Mouse (Mus musculus): ENCODE measurements around the gene Itsn1. TPM values are rescaled to one million over a fixed set of nuclear protein-coding genes. Genes with fewer than 3 reads are reported as not detected.

The Itsn1 gene
- polyA plus RNA-seq, 1 experiment from 2014 or later: 62.7 TPM

GRCm38 (mm10) chr16:91702771-91703188 is 26.3 kb upstream of the Itsn1 start:
- WGBS: 54% methylated on average over 3 of the region's 3 CpGs
- no peaks in the 10 kb centered on the region for H3K4me1 ChIP-seq (replicated peaks)
- no peak overlapping the region for H3K9ac ChIP-seq (replicated peaks)
- ATAC-seq: no peak
- H3K4me3 ChIP-seq (replicated peaks): no peak overlapping the region
- H3K9me3 ChIP-seq: no peaks in the 10 kb centered on the region
- H3K27ac ChIP-seq: no peak overlapping the region
- peaks cover 77% of the 10 kb centered on the region for H3K36me3 ChIP-seq
- no peaks in the 10 kb centered on the region for H3K27me3 ChIP-seq
- H3K4me2 ChIP-seq (replicated peaks): no peak overlapping the region

- Histone ChIP-seq H3K36me3 (peaks cover 81% of the 10 kb centered on the region), H3K27ac (no peak overlapping the region), H3K4me3 (replicated peaks) (no peak overlapping the region), H3K27me3 (no peaks in the 10 kb centered on the region), H3K9ac (replicated peaks) (no peak overlapping the region), H3K4me2 (replicated peaks) (no peak overlapping the region), H3K4me1 (replicated peaks) (no peaks in the 10 kb centered on the region), H3K9me3 (no peaks in the 10 kb centered on the region)
- ATAC-seq: no peak
- WGBS: 85% methylated on average over 14 of the region's 14 CpGs
These were observed 24.3 kb upstream of the Itsn1 start for GRCm38 (mm10) chr16:91704603-91705340.

GRCm38 (mm10) chr16:91710241-91710640 is 18.8 kb upstream of the Itsn1 start:
- no peak overlapping the region for H3K9ac ChIP-seq (replicated peaks)
- no peaks in the 10 kb centered on the region for H3K9me3 ChIP-seq
- H3K4me1 ChIP-seq (replicated peaks): no peaks in the 10 kb centered on the region
- H3K27me3 ChIP-seq: no peaks in the 10 kb centered on the region
- no peak overlapping the region for H3K27ac ChIP-seq
- H3K4me2 ChIP-seq (replicated peaks): no peak overlapping the region
- ATAC-seq: no peak
- no peak overlapping the region for H3K4me3 ChIP-seq (replicated peaks)
- peaks cover 88% of the 10 kb centered on the region for H3K36me3 ChIP-seq
- WGBS: 96% methylated on average over 7 of the region's 7 CpGs

GRCm38 (mm10) chr16:91716927-91717349 is 12.1 kb upstream of the Itsn1 start:
- H3K36me3 ChIP-seq: peaks cover 71% of the 10 kb centered on the region
- WGBS: 87% methylated on average over 11 of the region's 11 CpGs
- no peak for ATAC-seq

GRCm38 (mm10) chr16:91717399-91717798 is 11.7 kb upstream of the Itsn1 start:
- Histone ChIP-seq H3K27ac (no peak overlapping the region), H3K36me3 (peaks cover 67% of the 10 kb centered on the region), H3K9ac (replicated peaks) (no peak overlapping the region), H3K4me1 (replicated peaks) (peaks cover 1% of the 10 kb centered on the region; the same call in 1 of the 2 replicates), H3K4me2 (replicated peaks) (no peak overlapping the region), H3K27me3 (no peaks in the 10 kb centered on the region), H3K4me3 (replicated peaks) (no peak overlapping the region), H3K9me3 (no peaks in the 10 kb centered on the region)
- WGBS: 87% methylated on average over 4 of the region's 4 CpGs
- no peak for ATAC-seq

More at GRCm38 (mm10) chr16:91716927-91717349, 12.1 kb upstream of the Itsn1 start:
- Histone ChIP-seq H3K27me3 (no peaks in the 10 kb centered on the region), H3K4me3 (replicated peaks) (no peak overlapping the region), H3K4me1 (replicated peaks) (no peaks in the 10 kb centered on the region), H3K4me2 (replicated peaks) (no peak overlapping the region), H3K27ac (no peak overlapping the region), H3K9ac (replicated peaks) (no peak overlapping the region), H3K9me3 (no peaks in the 10 kb centered on the region)

- H3K9ac ChIP-seq (replicated peaks): no peak overlapping the region
- H3K4me3 ChIP-seq (replicated peaks): no peak overlapping the region
- H3K27me3 ChIP-seq: no peaks in the 10 kb centered on the region
- peaks cover 31% of the 10 kb centered on the region for H3K36me3 ChIP-seq
- no peak for ATAC-seq
- peaks cover 24% of the 10 kb centered on the region for H3K4me1 ChIP-seq (replicated peaks)
- WGBS: 36% methylated on average over 3 of the region's 3 CpGs
- no peak overlapping the region for H3K27ac ChIP-seq
- no peaks in the 10 kb centered on the region for H3K9me3 ChIP-seq
- no peak overlapping the region for H3K4me2 ChIP-seq (replicated peaks)
These were observed 4.8 kb upstream of the Itsn1 start for GRCm38 (mm10) chr16:91724247-91724646.

- WGBS: 90% methylated on average over 15 of the region's 15 CpGs
- Histone ChIP-seq H3K9ac (replicated peaks) (peak overlapping the region; percentile 73), H3K4me2 (replicated peaks) (peak overlapping the region; percentile 74), H3K27ac (peak overlapping the region; percentile 97; the same call in 1 of the 2 replicates), H3K4me3 (replicated peaks) (peak overlapping the region; percentile 95), H3K36me3 (peaks cover 12% of the 10 kb centered on the region; the same call in 1 of the 2 replicates), H3K4me1 (replicated peaks) (peaks cover 41% of the 10 kb centered on the region), H3K27me3 (no peaks in the 10 kb centered on the region), H3K9me3 (no peaks in the 10 kb centered on the region)
- no peak for ATAC-seq
These were observed 1.6 kb upstream of the Itsn1 start for GRCm38 (mm10) chr16:91727433-91727832.

- no peaks in the 10 kb centered on the region for H3K9me3 ChIP-seq
- H3K36me3 ChIP-seq: peaks cover 12% of the 10 kb centered on the region; the same call in 1 of the 2 replicates
- peak within 1 kb of the TSS; percentile 74 for H3K4me2 ChIP-seq (replicated peaks)
- H3K4me1 ChIP-seq (replicated peaks): peaks cover 39% of the 10 kb centered on the region
- peak within 1 kb of the TSS; percentile 97 for H3K27ac ChIP-seq
- peak within 1 kb of the TSS; percentile 97 for H3K9ac ChIP-seq (replicated peaks)
- H3K4me3 ChIP-seq (replicated peaks): peak within 1 kb of the TSS; percentile 95
- WGBS: 1% methylated on average over 46 of the region's 46 CpGs
- no peaks in the 10 kb centered on the region for H3K27me3 ChIP-seq
- ATAC-seq: peak; percentile 96
These were observed 687 bp upstream of the Itsn1 start, which contains the start of gene Cryzl1 for GRCm38 (mm10) chr16:91728123-91729065. TSS of gene Cryzl1 (minus strand) at chr16:91728975.

GRCm38 (mm10) chr16:91729821-91730441 is 850 bp downstream of the Itsn1 start:
- H3K4me3 ChIP-seq (replicated peaks): peak overlapping the region; percentile 95
- no peaks in the 10 kb centered on the region for H3K9me3 ChIP-seq
- H3K36me3 ChIP-seq: peaks cover 1% of the 10 kb centered on the region; the same call in 1 of the 2 replicates
- H3K9ac ChIP-seq (replicated peaks): peak overlapping the region; percentile 97
- WGBS: under 1% methylated on average over 44 of the region's 44 CpGs
- H3K27me3 ChIP-seq: no peaks in the 10 kb centered on the region
- peaks cover 49% of the 10 kb centered on the region for H3K4me1 ChIP-seq (replicated peaks)
- H3K27ac ChIP-seq: peak overlapping the region; percentile 97
- H3K4me2 ChIP-seq (replicated peaks): peak overlapping the region; percentile 72
- ATAC-seq: no peak

GRCm38 (mm10) chr16:91730446-91730845 is 1.4 kb downstream of the Itsn1 start:
- Histone ChIP-seq H3K4me3 (replicated peaks) (peak overlapping the region; percentile 95), H3K36me3 (no peaks in the 10 kb centered on the region), H3K4me1 (replicated peaks) (peaks cover 55% of the 10 kb centered on the region), H3K4me2 (replicated peaks) (peak overlapping the region; percentile 72), H3K9me3 (no peaks in the 10 kb centered on the region), H3K27me3 (no peaks in the 10 kb centered on the region), H3K9ac (replicated peaks) (peak overlapping the region; percentile 97), H3K27ac (peak overlapping the region; percentile 97)
- ATAC-seq: no peak
- under 1% methylated on average over 11 of the region's 11 CpGs for WGBS

- no peak overlapping the region for H3K9ac ChIP-seq (replicated peaks)
- H3K27ac ChIP-seq: no peak overlapping the region
- H3K27me3 ChIP-seq: no peaks in the 10 kb centered on the region
- no peak overlapping the region for H3K4me2 ChIP-seq (replicated peaks)
- H3K36me3 ChIP-seq: no peaks in the 10 kb centered on the region
- no peak for ATAC-seq
- H3K9me3 ChIP-seq: no peaks in the 10 kb centered on the region
- H3K4me3 ChIP-seq (replicated peaks): no peak overlapping the region
- peaks cover 59% of the 10 kb centered on the region for H3K4me1 ChIP-seq (replicated peaks)
- 81% methylated on average over 2 of the region's 2 CpGs for WGBS
These were observed 3.7 kb downstream of the Itsn1 start for GRCm38 (mm10) chr16:91732816-91733215.
